Mouse (Mus musculus): Measurements from ENCODE around the gene Dcaf15. TPM values are rescaled to one million over a fixed set of nuclear protein-coding genes. Genes with fewer than 3 reads are reported as not detected.

Gene Dcaf15
- total RNA-seq, 2 experiments from 2014 or later: 4.8 to 5.4 TPM

GRCm38 (mm10) chr8:84069169-84069568 lies 35.4 kb downstream of the Dcaf15 start:
- intact Hi-C loops (cut with DNase I): loop anchor here (5.0 kb wide), 2 partner anchors 33 to 57 kb away; partner anchors contain the start of genes 2210011C24Rik and Dcaf15
- Histone ChIP-seq H3K27ac (peak overlapping the region; percentile 85), H3K4me3 (no peak overlapping the region)
- no peak for DNase-seq
- no peak for TF ChIP-seq CTCF (IDR thresholded peaks at IDR 0.05)

- DNase-seq: no peak
- peak overlapping the region; percentile 85 for H3K27ac ChIP-seq
- H3K4me3 ChIP-seq: no peak overlapping the region
- TF ChIP-seq CTCF (IDR thresholded peaks at IDR 0.05): no peak
- intact Hi-C loops (cut with DNase I): loop anchor here (5.0 kb wide), 2 partner anchors 34 to 56 kb away; partner anchors contain the start of genes 2210011C24Rik and Dcaf15
Observed at GRCm38 (mm10) chr8:84068316-84069035, 36.1 kb downstream of the Dcaf15 start.

GRCm38 (mm10) chr8:84067911-84068310 lies 36.7 kb downstream of the Dcaf15 start:
- intact Hi-C loops (cut with DNase I): loop anchor here (5.0 kb wide), 2 partner anchors 34 to 56 kb away; partner anchors contain the start of genes 2210011C24Rik and Dcaf15
- no peak for DNase-seq
- Histone ChIP-seq H3K27ac (peak overlapping the region; percentile 95), H3K4me3 (peak overlapping the region; percentile 91)
- TF ChIP-seq CTCF (IDR thresholded peaks at IDR 0.05): no peak

GRCm38 (mm10) chr8:84067047-84067573 lies 37.5 kb downstream of the Dcaf15 start:
- Histone ChIP-seq H3K4me3 (peak overlapping the region; percentile 91), H3K27ac (peak overlapping the region; percentile 95)
- TF ChIP-seq CTCF (IDR thresholded peaks at IDR 0.05): no peak
- peak; percentile 97 for DNase-seq
- intact Hi-C loops (cut with DNase I): loop anchor here (5.0 kb wide), 2 partner anchors 35 to 55 kb away; partner anchors contain the start of genes 2210011C24Rik and Dcaf15

GRCm38 (mm10) chr8:84066291-84066930 lies 38.2 kb downstream of the Dcaf15 start, which contains the start of gene Rfx1:
Gene Rfx1 (plus strand): TSS chr8:84066834.
- H3K27ac ChIP-seq: peak within 1 kb of the TSS; percentile 98
- intact Hi-C loops (cut with DNase I): loop anchor here (5.0 kb wide), 2 partner anchors 36 to 54 kb away; partner anchors contain the start of genes 2210011C24Rik and Dcaf15

GRCm38 (mm10) chr8:84065457-84066072 lies 39.0 kb downstream of the Dcaf15 start:
- Histone ChIP-seq H3K4me3 (peak overlapping the region; percentile 76), H3K27ac (peak overlapping the region; percentile 98)
- TF ChIP-seq CTCF (IDR thresholded peaks at IDR 0.05): no peak
- no peak for DNase-seq
- intact Hi-C loops (cut with DNase I): loop anchor here (5.0 kb wide), 2 partner anchors 37 to 53 kb away; partner anchors contain the start of genes 2210011C24Rik and Dcaf15

More at GRCm38 (mm10) chr8:84066291-84066930, 38.2 kb downstream of the Dcaf15 start, which contains the start of gene Rfx1:
- peak; percentile 99 for DNase-seq
- no peak for TF ChIP-seq CTCF (IDR thresholded peaks at IDR 0.05)
- peak within 1 kb of the TSS; percentile 91 for H3K4me3 ChIP-seq

GRCm38 (mm10) chr8:84065037-84065436 lies 39.5 kb downstream of the Dcaf15 start, which contains the start of gene Gm10643:
Gene Gm10643 (minus strand): TSS chr8:84065137.
- Histone ChIP-seq H3K27ac (peak within 1 kb of the TSS; percentile 98), H3K4me3 (peak within 1 kb of the TSS; percentile 76)
- TF ChIP-seq CTCF (IDR thresholded peaks at IDR 0.05): no peak
- no peak for DNase-seq
- intact Hi-C loops (cut with DNase I): loop anchor here (5.0 kb wide), 2 partner anchors 37 to 53 kb away; partner anchors contain the start of genes 2210011C24Rik and Dcaf15

GRCm38 (mm10) chr8:84063861-84064610 lies 40.5 kb downstream of the Dcaf15 start:
- Histone ChIP-seq H3K27ac (peak overlapping the region; percentile 38; the same call in 1 of the 2 replicates), H3K4me3 (no peak overlapping the region)
- no peak for TF ChIP-seq CTCF (IDR thresholded peaks at IDR 0.05)
- no peak for DNase-seq
- intact Hi-C loops (cut with DNase I): no loop called here

- no peak overlapping the region for H3K4me3 ChIP-seq
- no peak for TF ChIP-seq CTCF (IDR thresholded peaks at IDR 0.05)
- no peak overlapping the region for H3K27ac ChIP-seq
- intact Hi-C loops (cut with DNase I): no loop called here
- DNase-seq: no peak
Observed at GRCm38 (mm10) chr8:84060245-84060644, 44.3 kb downstream of the Dcaf15 start.

- TF ChIP-seq CTCF (IDR thresholded peaks at IDR 0.05): no peak
- intact Hi-C loops (cut with DNase I): no loop called here
- DNase-seq: no peak
- no peak overlapping the region for H3K27ac ChIP-seq
- H3K4me3 ChIP-seq: no peak overlapping the region
Observed at GRCm38 (mm10) chr8:84059226-84059625, 45.3 kb downstream of the Dcaf15 start.

GRCm38 (mm10) chr8:84057827-84058226 lies 46.7 kb downstream of the Dcaf15 start:
- H3K27ac ChIP-seq: no peak overlapping the region
- intact Hi-C loops (cut with DNase I): no loop called here
- no peak for DNase-seq
- no peak for TF ChIP-seq CTCF (IDR thresholded peaks at IDR 0.05)
- H3K4me3 ChIP-seq: no peak overlapping the region
